Mouse (Mus musculus) CD4-positive, CD25-positive, alpha-beta regulatory T cell, adult 9 weeks (primary cell): Measurements from ENCODE around the gene Nup107. TPM values are rescaled to one million over a fixed set of nuclear protein-coding genes. Genes with fewer than 3 reads are reported as not detected.

Experiments used
- polyA plus RNA-seq: library from polyadenylated mRNA; unstranded; fragments of 100-300 nt; shearing (Covaris generic); gene quantifications from one replicate; pipeline ENCODE4 v1.2.1, GENCODE M21; 2017

Nup107 gene
- 64.8 TPM for polyA plus RNA-seq

GRCm38 (mm10) chr10:117792141-117793091 is at the start of gene Nup107:
Nup107 (minus strand) TSS chr10:117792705.

GRCm38 (mm10) chr10:117746297-117746883 is 46.1 kb downstream of the Nup107 start, which contains the start of gene Slc35e3:
Slc35e3 (minus strand) TSS chr10:117746365.

GRCm38 (mm10) chr10:117710604-117711141 is 81.8 kb downstream of the Nup107 start, which contains the start of gene Mdm2:
Mdm2 (minus strand) TSS chr10:117710758.

Other genes starting within 250 kb of the Nup107 start
- 80.4 TPM for gene Cpm, start 163.2 kb downstream of the Nup107 start, polyA plus RNA-seq
- 84.4 TPM for gene Mdm2, start 81.9 kb downstream of the Nup107 start, polyA plus RNA-seq
- 0.74 TPM for gene Slc35e3, start 46.3 kb downstream of the Nup107 start, polyA plus RNA-seq
- 41.9 TPM for gene Rap1b, start 53.3 kb upstream of the Nup107 start, polyA plus RNA-seq